Mouse (Mus musculus) limb, embryonic 14.5 days (tissue): ENCODE results near the gene 0610040J01Rik. TPM values are rescaled to one million over a fixed set of nuclear protein-coding genes. Genes with fewer than 3 reads are reported as not detected.
"Not testable (repeated sequence)": the region's sequence is repeated elsewhere in the genome, so short reads cannot be mapped to it uniquely, and the experiment has no call there.

Experiments
- ATAC-seq: fragments of 200-750 bp; cut with Nextera tagmentation; 2 replicates; pipeline ENCODE4 v1.8.0; 2017; ENCODE audit warnings: low read depth, moderate number of reproducible peaks, moderate TSS enrichment; ENCODE audit not compliant: low FRiP score
- DNase-seq: peaks from one replicate; pipeline ENCODE4 v3.0.0-alpha.2; 2015; ENCODE audit warnings: low spot score
- H3K27ac ChIP-seq: fragments of 300-500 bp; sonication (generic); replicated peaks from 2 replicates; pipeline ENCODE4 v1.5.1; 2014; ENCODE audit warnings: low read depth, mild to moderate bottlenecking, low read length, moderate library complexity, mixed read lengths
- H3K27me3 ChIP-seq: fragments of 300-500 bp; sonication (generic); 2 replicates; pipeline ENCODE4 v1.6.1; 2014; ENCODE audit warnings: low read length, mixed read lengths; ENCODE audit not compliant: control insufficient read depth, insufficient read depth
- H3K36me3 ChIP-seq: fragments of 300-500 bp; sonication (generic); 2 replicates; pipeline ENCODE4 v1.6.1; 2014; ENCODE audit warnings: mild to moderate bottlenecking, low read length, moderate library complexity, mixed read lengths; ENCODE audit not compliant: control insufficient read depth, insufficient read depth
- H3K4me1 ChIP-seq: fragments of 300-500 bp; sonication (generic); 2 replicates; pipeline ENCODE4 v1.6.1; 2014; ENCODE audit warnings: antibody characterized with exemption, low read length, mixed read lengths; ENCODE audit not compliant: control insufficient read depth, insufficient read depth
- H3K4me2 ChIP-seq: fragments of 300-500 bp; sonication (generic); replicated peaks from 2 replicates; pipeline ENCODE4 v1.6.1; 2014; ENCODE audit warnings: low read depth, mild to moderate bottlenecking, low read length, moderate library complexity; ENCODE audit not compliant: severe bottlenecking
- H3K4me3 ChIP-seq: fragments of 300-500 bp; sonication (generic); replicated peaks from 2 replicates; pipeline ENCODE4 v1.5.1; 2014; ENCODE audit warnings: low read length
- H3K9ac ChIP-seq: fragments of 300-500 bp; sonication (generic); 2 replicates; pipeline ENCODE4 v1.6.1; 2014; ENCODE audit warnings: mild to moderate bottlenecking, low read depth, low read length, moderate library complexity; ENCODE audit not compliant: severe bottlenecking
- H3K9me3 ChIP-seq: fragments of 300-500 bp; sonication (generic); 2 replicates; pipeline ENCODE4 v1.6.1; 2016; ENCODE audit warnings: low read length; ENCODE audit not compliant: control insufficient read depth
- POLR2A ChIP-seq: fragments of 200-500 bp; IDR thresholded peaks from 2 replicates; pipeline ENCODE4 v1.8.0; 2012; ENCODE audit warnings: inconsistent platforms, mild to moderate bottlenecking, moderate library complexity, borderline replicate concordance; ENCODE audit not compliant: insufficient read depth, insufficient read length; ENCODE audit errors: extremely low read depth
- WGBS: fragments of 180-500 bp; shearing (Covaris S2); extraction: QIAGEN DNeasy Blood & Tissue Kit; methylation state at CpG from one replicate; pipeline ENCODE4 v1.1.7; 2014; 5-methylcytosine and 5-hydroxymethylcytosine counted together
- polyA plus RNA-seq, 2 experiments: library from polyadenylated mRNA; depleted of rRNA in 1 of 2; stranded (reverse) in 1 of 2; unstranded in 1 of 2; fragments of >200 nt; fragmentation: Nextera tagmentation in 1 of 2; extraction: Ambion mirVana in 1 of 2; gene quantifications; 2 replicates each; pipeline versions ENCODE4 v1.2.1 to v1.2.3; 2012 to 2014

0610040J01Rik gene
- polyA plus RNA-seq, 2 experiments: 3.0 to 3.8 TPM

GRCm38 (mm10) chr5:63886709-63887108 lies 74.5 kb downstream of the 0610040J01Rik start:
- Histone ChIP-seq H3K4me2 (no peak overlapping the region), H3K4me1 (no peaks in the 10 kb centered on the region), H3K27me3 (no peaks in the 10 kb centered on the region), H3K9ac (no peak overlapping the region), H3K27ac (no peak overlapping the region), H3K4me3 (no peak overlapping the region), H3K9me3 (no peaks in the 10 kb centered on the region), H3K36me3 (no peaks in the 10 kb centered on the region)
- no peak for ATAC-seq
- peak; percentile 29 for DNase-seq
- no peak for TF ChIP-seq POLR2A
- WGBS: 24% methylated on average over 6 of the region's 6 CpGs

GRCm38 (mm10) chr5:63887111-63887510 lies 74.9 kb downstream of the 0610040J01Rik start:
- DNase-seq (no peak), ATAC-seq (no peak)
- Histone ChIP-seq H3K36me3 (no peaks in the 10 kb centered on the region), H3K9me3 (no peaks in the 10 kb centered on the region), H3K27me3 (no peaks in the 10 kb centered on the region), H3K4me2 (no peak overlapping the region), H3K27ac (no peak overlapping the region), H3K4me1 (no peaks in the 10 kb centered on the region), H3K4me3 (no peak overlapping the region), H3K9ac (no peak overlapping the region)
- WGBS: 96% methylated on average over 4 of the region's 4 CpGs
- no peak for TF ChIP-seq POLR2A

GRCm38 (mm10) chr5:63891241-63891640 lies 79.1 kb downstream of the 0610040J01Rik start:
- Histone ChIP-seq H3K4me2 (no peak overlapping the region), H3K36me3 (no peaks in the 10 kb centered on the region), H3K27ac (no peak overlapping the region), H3K27me3 (no peaks in the 10 kb centered on the region), H3K4me3 (no peak overlapping the region), H3K4me1 (no peaks in the 10 kb centered on the region), H3K9me3 (no peaks in the 10 kb centered on the region), H3K9ac (no peak overlapping the region)
- 76% methylated on average over 4 of the region's 4 CpGs for WGBS
- no peak for TF ChIP-seq POLR2A
- ATAC-seq (no peak), DNase-seq (no peak)

GRCm38 (mm10) chr5:63891912-63892311 lies 79.7 kb downstream of the 0610040J01Rik start:
- no peak overlapping the region for H3K9ac ChIP-seq
- no peak for DNase-seq
- no peak overlapping the region for H3K27ac ChIP-seq
- no peak overlapping the region for H3K4me2 ChIP-seq
- no peaks in the 10 kb centered on the region for H3K9me3 ChIP-seq
- H3K4me1 ChIP-seq: no peaks in the 10 kb centered on the region
- no peak overlapping the region for H3K4me3 ChIP-seq
- WGBS: 74% methylated on average over 6 of the region's 6 CpGs
- H3K36me3 ChIP-seq: no peaks in the 10 kb centered on the region
- TF ChIP-seq POLR2A: no peak
- no peaks in the 10 kb centered on the region for H3K27me3 ChIP-seq
- ATAC-seq: no peak

GRCm38 (mm10) chr5:63897001-63897819 lies 85.0 kb downstream of the 0610040J01Rik start:
- WGBS: 84% methylated on average over 5 of the region's 5 CpGs
- not testable (repeated sequence) for H3K4me3 ChIP-seq, H3K27me3 ChIP-seq, ATAC-seq, H3K9ac ChIP-seq, DNase-seq, H3K36me3 ChIP-seq, H3K27ac ChIP-seq, H3K9me3 ChIP-seq, H3K4me1 ChIP-seq, H3K4me2 ChIP-seq

GRCm38 (mm10) chr5:63897820-63898110 lies 85.6 kb downstream of the 0610040J01Rik start:
- Histone ChIP-seq H3K9me3 (no peaks in the 10 kb centered on the region), H3K27ac (no peak overlapping the region), H3K4me2 (no peak overlapping the region), H3K4me1 (no peaks in the 10 kb centered on the region), H3K4me3 (no peak overlapping the region), H3K27me3 (no peaks in the 10 kb centered on the region), H3K9ac (no peak overlapping the region), H3K36me3 (no peaks in the 10 kb centered on the region)
- 68% methylated on average over 3 of the region's 3 CpGs for WGBS
- no peak for TF ChIP-seq POLR2A
- no peak for DNase-seq
- ATAC-seq: no peak
